Mouse (Mus musculus) layer of hippocampus, adult 9-11 months (tissue): ENCODE measurements around the gene Syngap1.
"Not testable (repeated sequence)": the region's sequence is repeated elsewhere in the genome, so short reads cannot be mapped to it uniquely, and the experiment has no call there.

Experiments
- DNase-seq: peaks from one replicate; pipeline ENCODE4 v3.0.0; 2022

The Syngap1 gene

GRCm38 (mm10) chr17:26941031-26941789, at the start of gene Syngap1:
Gene Syngap1 (plus strand): TSS chr17:26941253.
- DNase-seq = no peak

- peak; percentile 56 for DNase-seq
These were observed 48.2 kb upstream of the Syngap1 start for GRCm38 (mm10) chr17:26892635-26893375.

GRCm38 (mm10) chr17:26893492-26893891, 47.6 kb upstream of the Syngap1 start:
- DNase-seq = no peak

GRCm38 (mm10) chr17:26894342-26894741, 46.7 kb upstream of the Syngap1 start:
- DNase-seq = peak; percentile 77

- DNase-seq = peak; percentile 42
These were observed 45.5 kb upstream of the Syngap1 start for GRCm38 (mm10) chr17:26895578-26895977.

- no peak for DNase-seq
These were observed 40.1 kb upstream of the Syngap1 start for GRCm38 (mm10) chr17:26900916-26901315.

- DNase-seq = no peak
These were observed 36.7 kb upstream of the Syngap1 start for GRCm38 (mm10) chr17:26904320-26904719.

GRCm38 (mm10) chr17:26907506-26907905, 33.5 kb upstream of the Syngap1 start:
- DNase-seq = peak; percentile 24

- DNase-seq = no peak
These were observed 25.8 kb upstream of the Syngap1 start for GRCm38 (mm10) chr17:26915248-26915647.

GRCm38 (mm10) chr17:26916711-26917482, 24.2 kb upstream of the Syngap1 start, which contains the start of gene Kifc5b:
Gene Kifc5b (plus strand): TSS chr17:26917091.
- peak; percentile 99 for DNase-seq

- not testable (repeated sequence) for DNase-seq
These were observed 23.5 kb upstream of the Syngap1 start for GRCm38 (mm10) chr17:26917560-26917959.

GRCm38 (mm10) chr17:26918343-26918742, 22.7 kb upstream of the Syngap1 start:
- no peak for DNase-seq

- DNase-seq = not testable (repeated sequence)
These were observed 21.5 kb upstream of the Syngap1 start for GRCm38 (mm10) chr17:26919516-26919915.

- DNase-seq = not testable (repeated sequence)
These were observed 18.7 kb upstream of the Syngap1 start for GRCm38 (mm10) chr17:26922368-26922767.

GRCm38 (mm10) chr17:26925414-26925813, 15.6 kb upstream of the Syngap1 start:
- not testable (repeated sequence) for DNase-seq

GRCm38 (mm10) chr17:26931795-26932194, 9.3 kb upstream of the Syngap1 start:
- DNase-seq = not testable (repeated sequence)

GRCm38 (mm10) chr17:26932839-26933398, 8.1 kb upstream of the Syngap1 start, which contains the start of gene Phf1:
Gene Phf1 (plus strand): TSS chr17:26933052.
- DNase-seq = peak; percentile 96

GRCm38 (mm10) chr17:26933419-26933818, 7.6 kb upstream of the Syngap1 start:
- DNase-seq = no peak

- no peak for DNase-seq
These were observed 6.9 kb upstream of the Syngap1 start for GRCm38 (mm10) chr17:26933885-26934827.

- DNase-seq = no peak
These were observed 6.0 kb upstream of the Syngap1 start for GRCm38 (mm10) chr17:26935027-26935426.

- no peak for DNase-seq
These were observed 4.6 kb upstream of the Syngap1 start for GRCm38 (mm10) chr17:26936453-26936852.
